Mouse (Mus musculus) bone marrow, adult 2 months (tissue): Measurements from ENCODE around the gene Hivep1.

Experiments used
- CTCF ChIP-seq: fragments of 200-500 bp; IDR thresholded peaks from 2 replicates; pipeline ENCODE4 v1.5.1; 2011; ENCODE audit warnings: low read length, control low read depth; ENCODE audit not compliant: control insufficient read depth, insufficient read depth
- POLR2A ChIP-seq: fragments of 200-500 bp; IDR thresholded peaks from 2 replicates; pipeline ENCODE4 v1.6.1; 2011; ENCODE audit warnings: low read depth, mild to moderate bottlenecking, control low read depth, low read length, borderline replicate concordance; ENCODE audit not compliant: control insufficient read depth

DNA sequence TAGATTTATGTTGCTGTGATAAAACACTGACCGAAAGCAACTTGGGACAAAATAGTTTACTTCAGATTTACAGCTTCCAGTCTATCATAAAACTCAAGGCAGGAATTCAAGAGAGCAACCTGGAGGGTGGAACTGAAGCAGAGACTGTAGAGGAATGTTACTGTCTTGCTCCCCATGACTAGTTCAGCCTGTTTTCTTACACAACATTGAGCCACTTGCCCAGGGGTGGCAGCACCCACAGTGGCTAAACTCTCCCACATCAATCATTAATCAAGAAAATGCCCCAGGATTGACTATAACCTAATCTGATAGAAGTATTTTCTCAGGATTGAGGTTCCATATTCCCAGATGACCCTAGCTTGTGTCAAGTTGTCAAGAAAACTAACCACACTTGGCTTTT, 119.0 kb downstream of the Hivep1 start:
- TF ChIP-seq CTCF (no peak), POLR2A (no peak)
